Comparison of ENCODE assay signal across 8 mouse cellular contexts in the genomic region with DNA sequence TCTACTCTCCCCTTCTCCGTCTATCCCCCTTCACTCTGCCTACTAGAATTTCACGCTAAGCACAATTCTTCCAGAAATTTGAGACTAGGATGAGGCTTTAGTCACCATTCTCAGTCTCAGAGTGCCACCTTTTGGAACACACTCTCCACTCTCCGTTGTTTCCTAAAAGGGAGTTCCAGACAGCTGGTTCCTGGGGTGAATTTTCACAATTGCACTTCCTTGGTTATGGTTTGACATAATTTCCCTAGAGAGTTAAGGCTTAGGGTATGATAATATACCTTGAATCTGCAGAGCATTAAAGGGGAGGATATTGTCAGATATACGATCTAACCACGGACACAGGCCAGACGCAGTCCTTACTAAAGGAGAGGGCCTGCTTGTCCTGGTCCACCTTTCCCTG.
DNase-seq lines count a peak whose midpoint lies in the region.

No protein-coding gene starts in this region.

- peak; percentile 4 for DNase-seq in gastrocnemius, postnatal 14 days
- DNase-seq in gastrocnemius, postnatal 25 days = no peak
- peak; percentile 8 for DNase-seq in ovary, postnatal 14 days (ENCODE audit: low spot score)
- no peak for DNase-seq in ovary, adult 18-20 months (ENCODE audit: low spot score)
- peak; percentile 54 for DNase-seq in kidney, postnatal 14 days
- DNase-seq in right cerebral cortex, postnatal 14 days = peak; percentile 13
- no peak for DNase-seq in cerebellum, postnatal 36 days
- no peak for DNase-seq in Muller cell, postnatal 12 days (ENCODE audit: inconsistent ontology term)

- intact Hi-C loops in gastrocnemius, postnatal 14 days (cut with DNase I; ENCODE audit: low total_unique reads) = no loop called here

Comparison
In these comparisons a context has a peak if more than half of its experiments do, and no peak if none do; other contexts are left out.
1. DNase-seq: peak in gastrocnemius, postnatal 14 days (single experiment), ovary, postnatal 14 days (single experiment), kidney, postnatal 14 days (single experiment) and right cerebral cortex, postnatal 14 days (single experiment); none in gastrocnemius, postnatal 25 days (single experiment), ovary, adult 18-20 months (single experiment), cerebellum, postnatal 36 days (0 of 2) and Muller cell, postnatal 12 days (single experiment).